15 mouse cellular contexts compared by ENCODE assay signal in genomic region chr2:65987588-65987987, GRCm38 (mm10).
DNase-seq lines count a peak whose midpoint lies in the region; ATAC-seq lines count a peak whose summit lies in the region.
"Had no signal": no experiment of that assay in that cellular context is flagged by ENCODE, and none has a peak within 500 bp of the region (broad histone marks: within the 10 kb centered on the region; RNA-seq: fewer than 3 reads in every experiment).

No protein-coding gene starts in this region.

- no peak overlapping the region for H3K9ac ChIP-seq in kidney, embryonic 15.5 days
- H3K9ac ChIP-seq in embryonic facial prominence, embryonic 14.5 days (ENCODE audit: low read depth, low read length): no peak overlapping the region
- H3K9ac ChIP-seq: embryonic facial prominence, embryonic 13.5 days had no signal

- 58% methylated on average over 3 of the region's 3 CpGs for WGBS in kidney, embryonic 15.5 days
- WGBS in embryonic facial prominence, embryonic 14.5 days: 53% methylated on average over 3 of the region's 3 CpGs

- no peaks in the 10 kb centered on the region for H3K36me3 ChIP-seq in kidney, embryonic 15.5 days
- no peaks in the 10 kb centered on the region for H3K36me3 ChIP-seq in embryonic facial prominence, embryonic 14.5 days (ENCODE audit: control insufficient read depth, insufficient read depth, low read length)
- H3K36me3 ChIP-seq: embryonic facial prominence, embryonic 13.5 days had no signal

- no peaks in the 10 kb centered on the region for H3K4me1 ChIP-seq in kidney, embryonic 15.5 days
- H3K4me1 ChIP-seq in embryonic facial prominence, embryonic 14.5 days (ENCODE audit: control insufficient read depth, insufficient read depth, low read length): peaks cover 7% of the 10 kb centered on the region; the same call in 1 of the 2 replicates

- intact Hi-C loops in heart, postnatal 36 days (cut with DNase I): no loop called here

- H3K27me3 ChIP-seq in kidney, embryonic 15.5 days: no peaks in the 10 kb centered on the region
- H3K27me3 ChIP-seq in embryonic facial prominence, embryonic 14.5 days (replicated peaks; ENCODE audit: control insufficient read depth, insufficient read depth, low read length): no peaks in the 10 kb centered on the region
- H3K27me3 ChIP-seq: embryonic facial prominence, embryonic 13.5 days had no signal

- no peak overlapping the region for H3K27ac ChIP-seq in kidney, embryonic 15.5 days
- H3K27ac ChIP-seq in embryonic facial prominence, embryonic 14.5 days (replicated peaks; ENCODE audit: low read depth, low read length): no peak overlapping the region
- H3K27ac ChIP-seq: embryonic facial prominence, embryonic 13.5 days; gastrocnemius, adult 2 months had no signal

- DNase-seq in kidney, adult 11 months: peak; percentile 82
- peak; percentile 46 for DNase-seq in embryonic facial prominence, embryonic 14.5 days (ENCODE audit: low spot score)
- peak; percentile 24 to 48 for DNase-seq in kidney, postnatal 4 days
- DNase-seq in lung, postnatal 10 days: peak; percentile 19
- no peak for DNase-seq in spleen, postnatal 4 days (ENCODE audit: low spot score in 2 of 2)
- DNase-seq in MN1 (ENCODE audit: low spot score): no peak
- DNase-seq in heart, postnatal 36 days: no peak
- DNase-seq: adrenal gland, adult 8-10 months; B cell, adult 2 months; gastrocnemius, adult 2 months; heart, adult 18-20 months; thymus, postnatal 25 days had no signal

- no peaks in the 10 kb centered on the region for H3K9me3 ChIP-seq in kidney, embryonic 15.5 days (replicated peaks)
- H3K9me3 ChIP-seq in embryonic facial prominence, embryonic 14.5 days (ENCODE audit: control insufficient read depth, low read length): no peaks in the 10 kb centered on the region
- H3K9me3 ChIP-seq: embryonic facial prominence, embryonic 13.5 days had no signal

- no peak for ATAC-seq in kidney, embryonic 15.5 days (replicated peaks; ENCODE audit: low FRiP score)
- ATAC-seq in embryonic facial prominence, embryonic 14.5 days (ENCODE audit: low read depth): no peak
- ATAC-seq: midbrain, embryonic 16.5 days had no signal

- no peak overlapping the region for H3K4me3 ChIP-seq in kidney, embryonic 15.5 days (replicated peaks)
- no peak overlapping the region for H3K4me3 ChIP-seq in embryonic facial prominence, embryonic 14.5 days (ENCODE audit: low read depth, low read length)
- H3K4me3 ChIP-seq: embryonic facial prominence, embryonic 13.5 days; gastrocnemius, adult 2 months had no signal

- H3K4me2 ChIP-seq in kidney, embryonic 15.5 days: no peak overlapping the region
- H3K4me2 ChIP-seq in embryonic facial prominence, embryonic 14.5 days (ENCODE audit: low read depth, low read length): no peak overlapping the region
- H3K4me2 ChIP-seq: embryonic facial prominence, embryonic 13.5 days had no signal

Comparison
In these comparisons a context has a peak if more than half of its experiments do, and no peak if none do; other contexts are left out.
1. DNase-seq: peak in kidney, adult 11 months (single experiment), embryonic facial prominence, embryonic 14.5 days (single experiment), kidney, postnatal 4 days (2 of 2) and lung, postnatal 10 days (single experiment); none in spleen, postnatal 4 days (0 of 2), MN1 (single experiment) and heart, postnatal 36 days (0 of 2).